Mouse (Mus musculus) spleen, postnatal 10 days (tissue): ENCODE measurements around the gene Stag1.
A peak's percentile ranks its signal among the peaks of the same experiment; 100 is the strongest.

ENCODE experiments used
- DNase-seq, 2 experiments: peaks; one replicate each; pipeline ENCODE4 v3.0.0; 2021 to 2022; ENCODE audit warnings: low spot score in 2 of 2

Gene Stag1

DNA sequence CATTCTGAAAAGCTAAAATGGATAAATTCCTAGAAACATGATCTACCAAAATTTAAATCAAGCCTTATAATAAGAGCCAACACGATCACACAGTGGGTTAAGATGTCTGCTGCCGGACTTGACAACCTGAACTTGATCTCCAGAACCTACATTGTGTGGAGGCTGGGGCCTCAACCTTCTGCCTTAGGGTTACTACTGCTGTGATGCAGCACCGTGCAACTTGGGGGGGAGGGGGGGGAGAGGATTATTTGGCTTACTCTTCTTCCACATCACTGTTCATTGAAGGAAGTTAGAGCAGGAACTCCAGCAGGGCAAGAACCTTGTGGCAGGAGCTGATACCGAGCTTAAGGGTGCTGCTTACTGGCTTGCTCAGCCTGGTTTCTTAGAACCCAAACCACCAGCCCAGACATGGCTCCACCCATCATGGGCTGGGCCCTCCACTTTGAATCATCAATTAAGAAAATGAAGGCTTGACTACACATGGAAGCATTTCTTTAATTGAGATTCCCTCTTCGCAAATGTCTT, 365.4 kb downstream of the Stag1 start:
- peak in 1 of 2 experiments; percentile 34 for DNase-seq

DNA sequence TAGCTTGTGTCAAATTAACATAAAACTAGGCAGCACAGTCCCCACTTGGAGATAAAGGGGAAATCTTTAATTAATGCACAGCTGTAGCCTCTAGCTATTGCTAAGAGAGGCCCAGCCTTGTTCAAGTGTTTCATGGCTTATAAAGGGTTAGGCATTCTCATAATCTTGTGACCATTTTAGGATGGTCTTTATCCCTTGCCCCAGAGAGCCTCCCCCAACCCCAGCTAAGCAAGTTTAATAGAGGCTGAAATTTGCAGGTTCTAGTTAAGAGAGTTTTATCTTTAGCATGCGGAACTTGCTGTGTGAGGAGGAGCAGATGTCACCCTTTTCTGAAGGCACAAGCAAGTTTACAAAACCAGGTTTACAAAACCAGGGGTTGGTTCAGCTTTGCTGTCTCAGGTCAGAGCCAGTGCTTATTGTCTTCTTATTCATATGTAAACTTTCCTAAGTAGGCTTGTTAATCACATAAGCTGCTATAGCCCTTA, 365.9 kb downstream of the Stag1 start:
- DNase-seq, result no peak

- DNase-seq, result no peak
These were observed 366.5 kb downstream of the Stag1 start for GRCm38 (mm10) chr9:100964106-100964505.

DNA sequence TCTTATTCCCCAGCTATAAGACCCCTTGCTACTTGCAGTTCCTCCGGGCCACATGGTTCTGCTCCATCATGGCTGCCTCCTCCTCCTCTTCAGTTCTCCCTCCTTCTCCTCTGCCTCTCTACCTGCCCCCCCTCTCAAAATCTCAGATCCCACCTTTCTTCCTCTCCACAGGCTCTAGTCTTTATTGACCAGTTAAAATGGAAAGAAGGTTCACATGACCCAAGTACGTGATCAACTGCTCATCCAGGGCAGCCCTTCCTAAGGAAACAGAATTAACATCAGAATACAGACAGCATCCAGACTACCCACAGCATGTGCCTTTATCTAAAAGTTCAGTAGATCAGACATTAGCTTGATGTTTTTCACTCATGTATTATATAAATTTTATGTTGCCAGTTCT, 371.9 kb downstream of the Stag1 start:
- DNase-seq, result no peak

- DNase-seq, result no peak
These were observed 381.1 kb downstream of the Stag1 start for GRCm38 (mm10) chr9:100978666-100979065.

DNA sequence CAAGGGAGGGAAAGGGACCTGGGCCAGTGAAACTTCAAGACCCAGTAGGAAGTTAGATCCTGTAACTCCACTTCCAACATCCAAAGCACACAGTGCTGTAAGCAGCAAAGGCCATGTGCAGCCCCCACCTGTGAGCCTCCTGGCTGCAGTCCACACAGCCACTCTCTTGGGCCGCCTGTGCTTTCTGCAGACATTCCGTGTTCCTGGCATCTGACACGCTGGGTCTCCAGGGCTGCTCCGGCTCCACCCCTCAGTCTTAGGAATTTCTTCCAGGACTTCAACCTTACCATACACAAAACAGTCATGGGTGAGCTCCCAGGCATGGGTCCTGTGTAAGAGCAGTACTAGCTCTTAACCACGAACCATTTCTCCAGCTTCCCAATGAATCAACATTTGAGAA, 381.7 kb downstream of the Stag1 start:
- no peak for DNase-seq

DNA sequence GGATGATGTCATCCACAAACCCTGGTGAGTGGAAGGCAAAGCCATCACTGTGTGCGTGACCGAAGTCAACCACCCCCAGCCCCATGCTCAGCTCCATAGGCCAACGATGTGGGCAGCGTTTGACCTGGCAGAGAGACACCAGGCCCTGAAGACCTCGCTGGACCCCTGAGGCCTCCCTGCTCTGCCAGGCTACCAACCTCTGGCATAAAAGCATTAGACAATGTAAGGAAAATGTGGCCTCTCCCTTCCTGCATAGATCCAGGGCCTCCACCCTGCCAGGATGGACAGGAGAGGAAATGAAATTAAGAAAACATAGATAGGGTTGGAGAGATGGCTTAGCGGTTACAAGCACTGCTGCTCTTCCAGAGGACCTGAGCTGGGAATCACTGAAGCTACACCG, 385.2 kb downstream of the Stag1 start:
- DNase-seq, result no peak

GRCm38 (mm10) chr9:100984381-100985310, 387.0 kb downstream of the Stag1 start:
- no peak for DNase-seq

DNA sequence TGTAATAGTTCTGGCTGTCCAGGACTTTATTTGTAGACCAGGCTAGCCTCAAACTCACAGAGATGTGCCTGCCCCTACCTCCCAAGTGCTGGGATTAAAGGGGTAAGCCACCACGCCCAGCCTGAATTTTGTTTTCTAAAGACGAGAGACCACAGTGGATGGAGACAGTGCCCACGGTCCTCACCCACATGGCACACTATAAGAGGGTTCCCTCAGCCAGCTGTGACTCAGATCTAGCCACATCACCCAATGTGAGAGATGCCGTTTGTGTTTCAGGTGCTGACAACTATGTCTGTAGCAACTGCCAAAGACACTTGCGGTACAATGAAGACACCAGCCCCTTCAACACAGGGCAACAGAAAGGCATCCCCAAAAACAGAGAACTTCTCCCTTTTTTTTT, 389.4 kb downstream of the Stag1 start:
- DNase-seq, result no peak

DNA sequence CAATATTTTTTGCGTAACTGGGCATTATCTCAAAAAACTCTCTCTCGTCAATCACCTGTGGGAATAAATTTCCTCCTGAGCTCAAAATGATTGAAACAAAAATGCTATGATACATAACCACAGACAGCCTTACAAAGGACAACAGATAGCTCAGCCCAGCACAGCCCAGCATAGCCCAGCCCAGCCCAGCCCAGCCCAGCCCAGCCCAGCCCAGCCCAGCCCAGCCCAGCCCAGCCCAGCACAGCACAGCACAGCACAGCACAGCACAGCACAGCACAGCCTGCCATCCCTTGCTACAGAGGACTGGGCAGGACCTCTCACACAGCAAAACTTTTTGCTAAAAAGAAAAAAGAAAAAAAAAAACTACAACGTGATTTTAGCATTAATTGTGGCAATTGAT, 390.3 kb downstream of the Stag1 start:
- DNase-seq, result no peak

DNA sequence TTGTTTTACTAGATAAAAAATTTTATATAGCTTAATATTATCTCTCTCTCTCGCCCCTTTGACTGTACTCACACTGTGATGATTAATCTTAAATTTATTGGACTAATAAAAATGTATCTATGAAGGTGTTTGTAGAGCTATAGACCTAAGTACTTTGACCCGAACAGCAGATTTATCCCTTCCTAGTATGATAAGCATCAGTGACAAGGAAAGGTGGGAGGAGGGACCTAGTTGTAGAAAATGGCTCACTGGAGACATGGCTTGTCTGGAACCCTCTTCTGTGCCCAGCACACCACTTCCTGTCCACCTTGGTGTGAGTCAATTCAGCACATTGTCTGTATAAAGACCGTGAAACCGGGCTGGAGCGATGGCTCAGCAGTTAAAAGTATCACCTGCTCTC, 393.0 kb downstream of the Stag1 start:
- DNase-seq, result no peak

DNA sequence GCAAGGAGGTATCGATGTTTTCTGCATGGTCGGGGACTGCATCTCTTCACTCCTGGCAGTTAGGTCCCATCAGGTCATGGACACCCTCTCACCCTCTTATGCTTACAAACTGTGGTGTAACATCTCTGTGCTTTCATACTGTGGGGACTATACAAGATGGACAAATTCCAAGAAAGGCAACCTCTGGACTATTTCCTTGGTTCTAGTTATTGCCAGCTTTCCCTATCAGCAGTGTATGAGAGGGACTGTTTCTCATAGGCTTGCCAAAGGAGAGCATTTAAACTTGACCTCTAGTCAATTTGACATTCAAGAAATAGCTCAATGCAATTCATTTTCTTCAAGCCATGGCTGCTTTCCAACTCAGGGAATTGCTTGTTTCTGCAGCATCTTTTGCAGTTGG, 393.7 kb downstream of the Stag1 start:
- DNase-seq, result no peak

GRCm38 (mm10) chr9:100992191-100992590, 394.6 kb downstream of the Stag1 start:
- no peak for DNase-seq

DNA sequence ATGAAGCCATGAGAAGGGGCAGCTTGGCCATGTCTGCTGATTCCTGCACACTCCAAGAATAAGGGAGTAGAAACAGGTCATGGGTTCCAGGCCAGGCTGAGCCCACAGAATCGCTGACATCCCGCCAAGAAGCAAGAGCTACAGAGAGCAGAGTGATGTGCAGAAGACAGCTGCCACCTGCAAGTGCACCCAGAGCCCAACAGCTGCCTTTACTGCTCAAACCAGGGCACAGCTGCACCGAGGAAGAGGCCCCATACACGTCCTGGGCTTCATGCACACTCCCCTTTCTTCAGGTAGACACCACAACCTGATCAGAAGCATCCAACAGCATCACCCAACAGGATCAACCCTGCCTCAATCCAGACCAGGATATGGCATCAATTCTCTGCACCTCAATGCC, 396.3 kb downstream of the Stag1 start:
- DNase-seq, result no peak

DNA sequence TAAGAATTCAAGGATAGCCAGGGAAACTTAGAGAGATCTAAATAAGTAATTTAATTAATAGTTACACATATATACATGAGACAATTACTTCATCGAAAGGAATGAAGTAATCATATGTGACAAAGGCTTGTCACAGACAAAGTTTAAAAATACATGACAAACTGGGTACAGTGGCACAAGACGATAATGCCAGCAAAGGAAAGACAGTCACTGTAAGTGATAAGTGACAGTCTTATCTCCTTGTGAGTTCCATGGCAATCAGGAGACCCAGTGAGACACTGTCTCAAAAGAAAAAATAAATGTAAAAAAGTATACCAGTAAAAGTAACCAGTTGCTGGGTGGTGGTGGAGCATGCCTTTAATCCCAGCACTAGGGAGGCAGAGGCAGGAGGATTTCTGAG, 399.5 kb downstream of the Stag1 start:
- no peak for DNase-seq

DNA sequence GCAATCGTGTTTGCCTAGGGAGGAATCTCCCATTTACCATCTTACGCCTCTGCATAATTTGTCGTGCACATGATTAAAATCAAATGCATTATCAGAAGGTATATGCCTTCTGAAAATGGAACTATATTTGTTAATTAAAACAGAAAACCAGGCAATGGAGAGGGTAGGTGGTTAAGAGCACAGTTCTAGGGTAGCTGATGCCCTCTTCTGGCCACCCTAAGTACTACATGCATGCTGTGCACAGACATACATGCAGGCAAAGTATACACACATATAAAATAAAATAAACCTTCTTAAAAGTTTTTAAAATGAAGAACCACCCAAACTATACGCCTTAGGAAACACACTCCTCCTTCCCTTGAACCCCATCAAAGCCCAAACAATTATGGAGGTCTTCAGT, 404.5 kb downstream of the Stag1 start:
- peak; percentile 21 to 65 for DNase-seq

- no peak for DNase-seq
These were observed 405.2 kb downstream of the Stag1 start for GRCm38 (mm10) chr9:101002841-101003240.

GRCm38 (mm10) chr9:101003302-101003701, 405.7 kb downstream of the Stag1 start:
- no peak for DNase-seq

DNA sequence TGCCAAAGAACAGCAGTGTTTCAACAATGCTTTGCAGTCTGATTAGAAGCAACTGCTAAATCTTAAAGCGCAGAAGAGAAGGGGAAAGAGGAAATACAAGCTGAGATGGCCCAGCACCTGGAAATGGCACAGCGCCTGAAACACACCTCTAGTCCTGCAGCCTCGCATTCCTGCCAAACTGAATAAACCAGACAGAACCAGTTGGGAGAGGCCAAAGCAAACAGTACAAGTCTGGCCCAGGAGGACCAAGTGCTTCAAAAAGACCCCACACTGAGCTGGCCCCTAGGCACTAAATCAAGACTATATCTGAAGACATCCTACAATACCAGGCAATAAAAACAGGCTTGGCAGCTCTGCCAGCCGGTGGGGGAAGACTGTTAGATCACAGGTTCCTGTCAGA, 408.3 kb downstream of the Stag1 start:
- no peak for DNase-seq
